Mouse (Mus musculus) liver, postnatal 0 days (tissue): ENCODE data around the gene Snx10.

Source experiments
- CTCF ChIP-seq: sonication (generic); IDR thresholded peaks from 2 replicates; pipeline ENCODE4 v1.5.1; 2016; ENCODE audit warnings: antibody characterized with exemption, low read depth
- EP300 ChIP-seq: IDR thresholded peaks from 2 replicates; pipeline ENCODE4 v1.6.1; 2016; ENCODE audit warnings: antibody characterized with exemption, low read depth, mild to moderate bottlenecking

GRCm38 (mm10) chr6:51636019-51636568 is 112.4 kb downstream of the Snx10 start:
- TF ChIP-seq CTCF: no peak
- no peak for TF ChIP-seq EP300
